Mouse (Mus musculus): ENCODE results near the gene Ntm. TPM values are rescaled to one million over a fixed set of nuclear protein-coding genes. Genes with fewer than 3 reads are reported as not detected.

Ntm gene
- polyA plus RNA-seq, 1 experiment from 2014 or later = 0.76 TPM

GRCm38 (mm10) chr9:29128416-29128815, 834.5 kb downstream of the Ntm start:
- no peak for DNase-seq (ENCODE audit: low spot score)
- H3K27me3 ChIP-seq (replicated peaks; ENCODE audit: insufficient read depth, low read length) = no peaks in the 10 kb centered on the region
- no peak for TF ChIP-seq CTCF (IDR thresholded peaks at IDR 0.05)
- no peak for TF ChIP-seq EP300 (IDR thresholded peaks at IDR 0.05)
- H3K4me3 ChIP-seq (ENCODE audit: low read depth, low read length) = no peak overlapping the region
- H3K36me3 ChIP-seq (ENCODE audit: insufficient read depth, low read length) = no peaks in the 10 kb centered on the region
- 91% methylated on average over 2 of the region's 2 CpGs for WGBS
- no peak for ATAC-seq
- H3K27ac ChIP-seq (ENCODE audit: low read length) = no peak overlapping the region
- H3K9me3 ChIP-seq (ENCODE audit: low read length) = no peaks in the 10 kb centered on the region
- H3K4me2 ChIP-seq (replicated peaks; ENCODE audit: low read depth, low read length) = no peak overlapping the region
- H3K9ac ChIP-seq (replicated peaks; ENCODE audit: low read depth) = no peak overlapping the region
- H3K4me1 ChIP-seq (ENCODE audit: insufficient read depth, low read depth, low read length) = no peaks in the 10 kb centered on the region

DNA sequence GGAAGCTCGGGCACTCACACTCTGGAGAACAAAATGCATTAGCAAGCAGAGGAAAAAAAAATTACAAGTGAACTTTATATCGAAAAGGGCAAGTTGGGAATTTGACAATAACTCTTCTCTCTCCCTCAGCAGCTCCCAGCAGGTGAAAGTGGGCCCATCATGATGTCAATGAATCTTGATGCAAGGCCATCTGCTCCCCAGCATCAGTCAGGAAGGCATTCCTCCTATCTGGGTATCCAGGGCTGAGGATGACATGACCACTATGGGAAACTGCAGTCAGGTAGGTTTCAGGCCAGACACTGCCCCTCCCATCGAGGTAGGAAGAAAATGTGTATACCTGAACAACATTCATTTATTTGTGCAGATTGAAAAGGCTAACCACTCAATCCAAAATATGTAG, 838.5 kb downstream of the Ntm start:
- Histone ChIP-seq H3K27ac (ENCODE audit: low read length) (no peak overlapping the region), H3K27me3 (replicated peaks; ENCODE audit: insufficient read depth, low read length) (no peaks in the 10 kb centered on the region), H3K9me3 (ENCODE audit: low read length) (no peaks in the 10 kb centered on the region), H3K4me2 (replicated peaks; ENCODE audit: low read depth, low read length) (no peak overlapping the region), H3K4me1 (ENCODE audit: insufficient read depth, low read depth, low read length) (no peaks in the 10 kb centered on the region), H3K9ac (replicated peaks; ENCODE audit: low read depth) (no peak overlapping the region), H3K36me3 (ENCODE audit: insufficient read depth, low read length) (no peaks in the 10 kb centered on the region), H3K4me3 (ENCODE audit: low read depth, low read length) (no peak overlapping the region)
- TF ChIP-seq EP300 (IDR thresholded peaks at IDR 0.05) (no peak), CTCF (IDR thresholded peaks at IDR 0.05) (no peak)
- 71% methylated on average over 3 of the region's 3 CpGs for WGBS
- DNase-seq (ENCODE audit: low spot score) (no peak), ATAC-seq (no peak)

- WGBS = 71% methylated on average over 2 of the region's 2 CpGs
- TF ChIP-seq EP300 (IDR thresholded peaks at IDR 0.05) = no peak
- H3K36me3 ChIP-seq (ENCODE audit: insufficient read depth, low read length) = no peaks in the 10 kb centered on the region
- no peaks in the 10 kb centered on the region for H3K9me3 ChIP-seq (ENCODE audit: low read length)
- H3K27ac ChIP-seq (ENCODE audit: low read length) = no peak overlapping the region
- H3K9ac ChIP-seq (replicated peaks; ENCODE audit: low read depth) = no peak overlapping the region
- no peaks in the 10 kb centered on the region for H3K27me3 ChIP-seq (replicated peaks; ENCODE audit: insufficient read depth, low read length)
- H3K4me1 ChIP-seq (ENCODE audit: insufficient read depth, low read depth, low read length) = no peaks in the 10 kb centered on the region
- H3K4me2 ChIP-seq (replicated peaks; ENCODE audit: low read depth, low read length) = no peak overlapping the region
- no peak overlapping the region for H3K4me3 ChIP-seq (ENCODE audit: low read depth, low read length)
- no peak for DNase-seq (ENCODE audit: low spot score)
- ATAC-seq = no peak
These were observed 839.1 kb downstream of the Ntm start for GRCm38 (mm10) chr9:29123828-29124227.

GRCm38 (mm10) chr9:29117561-29118112, 845.3 kb downstream of the Ntm start:
- no peak overlapping the region for H3K9ac ChIP-seq (replicated peaks; ENCODE audit: low read depth)
- no peaks in the 10 kb centered on the region for H3K27me3 ChIP-seq (replicated peaks; ENCODE audit: insufficient read depth, low read length)
- no peaks in the 10 kb centered on the region for H3K9me3 ChIP-seq (ENCODE audit: low read length)
- no peak overlapping the region for H3K27ac ChIP-seq (ENCODE audit: low read length)
- TF ChIP-seq CTCF (IDR thresholded peaks at IDR 0.05) (no peak), EP300 (IDR thresholded peaks at IDR 0.05) (no peak)
- ATAC-seq (no peak), DNase-seq (ENCODE audit: low spot score) (no peak)
- H3K36me3 ChIP-seq (ENCODE audit: insufficient read depth, low read length) = no peaks in the 10 kb centered on the region
- WGBS = 41% methylated on average over 2 of the region's 2 CpGs
- H3K4me1 ChIP-seq (ENCODE audit: insufficient read depth, low read depth, low read length) = no peaks in the 10 kb centered on the region
- no peak overlapping the region for H3K4me2 ChIP-seq (replicated peaks; ENCODE audit: low read depth, low read length)
- H3K4me3 ChIP-seq (ENCODE audit: low read depth, low read length) = no peak overlapping the region

DNA sequence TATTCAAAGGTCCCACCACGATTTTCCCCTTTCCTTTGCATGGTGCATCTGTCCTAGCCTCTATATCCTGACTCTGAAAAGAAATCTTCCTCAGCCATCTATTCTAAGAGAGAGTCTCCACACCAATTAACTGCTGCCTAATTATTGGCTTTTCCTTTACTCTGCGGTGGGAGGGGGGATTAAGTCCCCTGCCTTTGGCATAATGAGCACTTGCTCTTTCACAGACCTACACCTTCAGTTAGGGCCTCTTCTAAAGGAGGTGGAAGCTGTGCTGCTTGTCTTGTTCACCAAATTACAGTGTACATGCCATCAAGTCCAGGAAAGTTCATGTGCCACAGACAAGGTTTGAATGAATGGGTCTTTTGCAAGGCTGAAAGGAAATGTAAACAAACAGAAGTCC, 847.6 kb downstream of the Ntm start:
- DNase-seq (ENCODE audit: low spot score) (no peak), ATAC-seq (no peak)
- Histone ChIP-seq H3K36me3 (ENCODE audit: insufficient read depth, low read length) (no peaks in the 10 kb centered on the region), H3K4me3 (ENCODE audit: low read depth, low read length) (no peak overlapping the region), H3K27me3 (replicated peaks; ENCODE audit: insufficient read depth, low read length) (no peaks in the 10 kb centered on the region), H3K4me1 (ENCODE audit: insufficient read depth, low read depth, low read length) (no peaks in the 10 kb centered on the region), H3K4me2 (replicated peaks; ENCODE audit: low read depth, low read length) (no peak overlapping the region), H3K9me3 (ENCODE audit: low read length) (no peaks in the 10 kb centered on the region), H3K27ac (ENCODE audit: low read length) (no peak overlapping the region), H3K9ac (replicated peaks; ENCODE audit: low read depth) (no peak overlapping the region)
- WGBS = 63% methylated on average over 2 of the region's 2 CpGs
- TF ChIP-seq EP300 (IDR thresholded peaks at IDR 0.05) (no peak), CTCF (IDR thresholded peaks at IDR 0.05) (no peak)

DNA sequence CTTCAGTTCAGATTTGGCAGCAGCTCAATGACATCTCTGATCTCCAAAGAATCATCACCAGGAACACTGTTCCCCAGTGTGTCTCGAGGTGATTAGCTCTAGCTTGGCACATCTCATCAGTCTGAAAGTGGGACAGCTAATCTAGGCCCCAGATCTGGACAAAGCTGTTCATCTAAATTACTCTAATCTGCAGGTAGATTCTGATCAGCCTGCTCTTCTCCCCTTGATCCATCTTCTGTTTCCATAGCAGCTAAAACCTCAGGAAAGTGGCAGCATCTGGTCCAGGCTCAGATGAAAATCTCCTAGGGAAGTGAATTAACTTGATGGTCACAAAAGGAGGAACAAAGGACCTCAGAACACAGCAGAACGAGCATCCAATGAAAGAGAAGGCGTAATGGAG, 856.2 kb downstream of the Ntm start:
- Histone ChIP-seq H3K4me2 (replicated peaks; ENCODE audit: low read depth, low read length) (no peak overlapping the region), H3K9me3 (ENCODE audit: low read length) (no peaks in the 10 kb centered on the region), H3K4me1 (ENCODE audit: insufficient read depth, low read depth, low read length) (no peaks in the 10 kb centered on the region), H3K27ac (ENCODE audit: low read length) (no peak overlapping the region), H3K36me3 (ENCODE audit: insufficient read depth, low read length) (no peaks in the 10 kb centered on the region), H3K27me3 (replicated peaks; ENCODE audit: insufficient read depth, low read length) (no peaks in the 10 kb centered on the region), H3K9ac (replicated peaks; ENCODE audit: low read depth) (no peak overlapping the region), H3K4me3 (ENCODE audit: low read depth, low read length) (no peak overlapping the region)
- WGBS = 64% methylated on average over 3 of the region's 3 CpGs
- DNase-seq (ENCODE audit: low spot score) = no peak
- no peak for ATAC-seq
- no peak for TF ChIP-seq EP300 (IDR thresholded peaks at IDR 0.05)
- no peak for TF ChIP-seq CTCF (IDR thresholded peaks at IDR 0.05)

DNA sequence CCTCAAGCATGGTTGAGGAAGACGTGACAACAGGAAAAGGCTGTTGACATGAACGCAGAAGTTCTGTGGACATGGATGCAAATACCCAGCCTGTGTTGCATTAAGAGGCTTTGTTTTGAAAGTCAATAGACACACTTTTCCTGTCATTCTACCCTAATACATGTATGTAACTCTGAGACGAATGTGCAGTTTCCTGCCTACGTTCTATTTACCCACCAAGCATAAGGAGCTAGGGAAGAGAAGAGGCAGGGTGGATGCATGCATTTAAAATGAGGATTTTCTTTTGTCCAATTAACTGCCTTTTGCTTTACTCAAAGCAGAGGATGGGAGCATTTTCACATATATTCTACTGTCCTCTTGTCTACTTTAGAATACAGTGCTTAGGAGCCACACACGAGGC, 858.5 kb downstream of the Ntm start:
- Histone ChIP-seq H3K4me1 (ENCODE audit: insufficient read depth, low read depth, low read length) (no peaks in the 10 kb centered on the region), H3K4me3 (ENCODE audit: low read depth, low read length) (no peak overlapping the region), H3K36me3 (ENCODE audit: insufficient read depth, low read length) (no peaks in the 10 kb centered on the region), H3K4me2 (replicated peaks; ENCODE audit: low read depth, low read length) (no peak overlapping the region), H3K9me3 (ENCODE audit: low read length) (no peaks in the 10 kb centered on the region), H3K9ac (replicated peaks; ENCODE audit: low read depth) (no peak overlapping the region), H3K27ac (ENCODE audit: low read length) (no peak overlapping the region), H3K27me3 (replicated peaks; ENCODE audit: insufficient read depth, low read length) (no peaks in the 10 kb centered on the region)
- DNase-seq (ENCODE audit: low spot score) = no peak
- WGBS = 67% methylated on average over 5 of the region's 5 CpGs
- ATAC-seq = no peak
- TF ChIP-seq EP300 (IDR thresholded peaks at IDR 0.05) (no peak), CTCF (IDR thresholded peaks at IDR 0.05) (no peak)
